In the genomic region with DNA sequence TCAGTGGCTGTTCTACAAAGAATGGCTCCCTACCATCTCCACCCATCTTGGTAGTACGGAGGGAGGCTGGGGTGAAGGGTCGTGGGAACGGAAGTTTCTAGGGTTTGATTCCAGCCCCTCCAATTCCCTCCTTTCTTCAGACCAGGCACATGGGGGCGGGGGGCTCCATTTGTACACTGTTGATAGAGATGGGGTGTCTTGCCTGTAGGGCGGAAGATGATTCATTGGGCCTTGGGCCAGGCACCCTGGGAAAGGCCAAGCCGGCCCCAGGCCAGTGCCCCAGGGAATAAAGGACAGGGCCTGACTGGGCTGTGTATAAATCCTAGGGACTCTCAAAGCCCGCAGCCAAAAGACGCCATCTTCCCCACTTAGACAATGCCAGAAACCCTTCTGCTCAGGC, we compare ENCODE assay signal across 8 mouse cellular contexts. TPM values are rescaled to one million over a fixed set of nuclear protein-coding genes. Genes with fewer than 3 reads are reported as not detected.
DNase-seq lines count a peak whose midpoint lies in the region; ATAC-seq and TF ChIP-seq lines count a peak whose summit lies in the region.

No protein-coding gene starts in this region.

- DNase-seq in lung, adult 18-20 months = peak; percentile 47 to 52
- no peak for DNase-seq in lung, adult 2 months
- peak; percentile 54 to 67 for DNase-seq in kidney, postnatal 4 days
- DNase-seq in stomach, postnatal 0 days (ENCODE audit: low spot score) = no peak
- no peak for DNase-seq in B cell, adult 2 months
- no peak for DNase-seq in c-Kit-positive CD71-positive TER-119-positive erythroid progenitor cells, embryonic 14.5 days (ENCODE audit: low spot score)
- no peak for DNase-seq in midbrain, embryonic 14.5 days

- no peak overlapping the region for H3K4me3 ChIP-seq in lung, adult 2 months (replicated peaks; ENCODE audit: extremely low read depth, low read depth, low read length)
- no peak overlapping the region for H3K4me3 ChIP-seq in heart, embryonic 15.5 days
- no peak overlapping the region for H3K4me3 ChIP-seq in stomach, postnatal 0 days (ENCODE audit: low read depth, low read length)
- no peak overlapping the region for H3K4me3 ChIP-seq in midbrain, embryonic 14.5 days (replicated peaks; ENCODE audit: low read depth, low read length)

- peak overlapping the region; percentile 68 for H3K27ac ChIP-seq in heart, embryonic 15.5 days
- peak overlapping the region; percentile 71 for H3K27ac ChIP-seq in stomach, postnatal 0 days (replicated peaks)
- H3K27ac ChIP-seq in midbrain, embryonic 14.5 days (replicated peaks; ENCODE audit: low read depth, low read length) = no peak overlapping the region

- TF ChIP-seq POLR2A in lung, adult 2 months (IDR thresholded peaks at IDR 0.05; ENCODE audit: borderline replicate concordance, extremely low read depth, low read depth, low read length) = no peak

- H3K4me2 ChIP-seq in heart, embryonic 15.5 days = no peak overlapping the region
- H3K4me2 ChIP-seq in stomach, postnatal 0 days (replicated peaks; ENCODE audit: low read depth) = no peak overlapping the region
- no peak overlapping the region for H3K4me2 ChIP-seq in midbrain, embryonic 14.5 days (ENCODE audit: low read length)

- peak; percentile 22; the same call in 1 of the 2 replicates for ATAC-seq in heart, embryonic 15.5 days (replicated peaks; ENCODE audit: insufficient number of reproducible peaks, insufficient read depth, low FRiP score, low read depth)
- ATAC-seq in stomach, postnatal 0 days (ENCODE audit: low FRiP score, low TSS enrichment) = peak; percentile 17; the same call in 1 of the 2 replicates
- ATAC-seq in midbrain, embryonic 14.5 days (ENCODE audit: low FRiP score, low TSS enrichment) = no peak

- H3K9me3 ChIP-seq in heart, embryonic 15.5 days (replicated peaks) = no peaks in the 10 kb centered on the region
- no peaks in the 10 kb centered on the region for H3K9me3 ChIP-seq in stomach, postnatal 0 days (ENCODE audit: control insufficient read depth, low read length)
- H3K9me3 ChIP-seq in midbrain, embryonic 14.5 days (ENCODE audit: control insufficient read depth, low read length) = no peaks in the 10 kb centered on the region

- H3K9ac ChIP-seq in heart, embryonic 15.5 days = no peak overlapping the region
- peak overlapping the region; percentile 35; the same call in 1 of the 2 replicates for H3K9ac ChIP-seq in stomach, postnatal 0 days (ENCODE audit: low read length)
- H3K9ac ChIP-seq in midbrain, embryonic 14.5 days (replicated peaks; ENCODE audit: low read length) = no peak overlapping the region

- no peaks in the 10 kb centered on the region for H3K36me3 ChIP-seq in heart, embryonic 15.5 days
- H3K36me3 ChIP-seq in stomach, postnatal 0 days (ENCODE audit: control insufficient read depth, insufficient read depth, low read length) = no peaks in the 10 kb centered on the region; the same call in 1 of the 2 replicates
- no peaks in the 10 kb centered on the region for H3K36me3 ChIP-seq in midbrain, embryonic 14.5 days (ENCODE audit: control insufficient read depth, insufficient read depth, low read length)

- no peak for TF ChIP-seq EP300 in stomach, postnatal 0 days (optimal IDR thresholded peaks at IDR 0.05)

- peaks cover 4% of the 10 kb centered on the region; the same call in 1 of the 2 replicates for H3K4me1 ChIP-seq in lung, adult 2 months (ENCODE audit: control insufficient read depth, insufficient read depth, low read length)
- peaks cover 63% of the 10 kb centered on the region for H3K4me1 ChIP-seq in heart, embryonic 15.5 days (replicated peaks)
- peaks cover 5% of the 10 kb centered on the region for H3K4me1 ChIP-seq in stomach, postnatal 0 days (replicated peaks; ENCODE audit: control insufficient read depth, insufficient read depth)
- H3K4me1 ChIP-seq in midbrain, embryonic 14.5 days (ENCODE audit: control insufficient read depth, insufficient read depth, low read length) = peaks cover 12% of the 10 kb centered on the region

- no peaks in the 10 kb centered on the region for H3K27me3 ChIP-seq in heart, embryonic 15.5 days
- H3K27me3 ChIP-seq in stomach, postnatal 0 days (ENCODE audit: control insufficient read depth, insufficient read depth, low read length) = no peaks in the 10 kb centered on the region
- no peaks in the 10 kb centered on the region for H3K27me3 ChIP-seq in midbrain, embryonic 14.5 days (ENCODE audit: control insufficient read depth, insufficient read depth, low read length)

- WGBS in lung, adult 2 months = 59% methylated on average over 8 of the region's 8 CpGs
- 78% methylated on average over 8 of the region's 8 CpGs for WGBS in heart, embryonic 15.5 days
- 63% methylated on average over 8 of the region's 8 CpGs for WGBS in stomach, postnatal 0 days
- 80% methylated on average over 8 of the region's 8 CpGs for whole genome bisulfite sequencing in midbrain, embryonic 14.5 days

- TF ChIP-seq CTCF in lung, adult 2 months (IDR thresholded peaks at IDR 0.05; ENCODE audit: insufficient read depth, low read length) = no peak
- TF ChIP-seq CTCF in stomach, postnatal 0 days (IDR thresholded peaks at IDR 0.05; ENCODE audit: low read depth) = no peak

RNA-seq across cellular contexts. Expression of gene Arhgef17, which starts 23.8 kb away (rescaled TPM):
- 56.6 and 59.0 TPM in 2 replicates for polyA plus RNA-seq in lung, adult 2 months (2012; rRNA removed)
- polyA plus RNA-seq in heart, embryonic 15.5 days (2015; fragmentation: Nextera tagmentation; extraction: Ambion mirVana) = 4.1 and 6.6 TPM in 2 replicates
- polyA plus RNA-seq in stomach, postnatal 0 days (2015; fragmentation: Nextera tagmentation; extraction: Ambion mirVana) = 2.2 and 2.7 TPM in 2 replicates
- polyA plus RNA-seq in midbrain, embryonic 14.5 days (2014; fragmentation: Nextera tagmentation; extraction: Ambion mirVana) = 12.1 and 13.2 TPM in 2 replicates

RNA-seq across cellular contexts. Expression of gene Relt, which starts 44.8 kb away (rescaled TPM):
- polyA plus RNA-seq in lung, adult 2 months (2012; rRNA removed) = 13.1 and 20.0 TPM in 2 replicates
- 2.5 and 4.9 TPM in 2 replicates for polyA plus RNA-seq in heart, embryonic 15.5 days (2015; fragmentation: Nextera tagmentation; extraction: Ambion mirVana)
- 0.71 and 1.2 TPM in 2 replicates for polyA plus RNA-seq in stomach, postnatal 0 days (2015; fragmentation: Nextera tagmentation; extraction: Ambion mirVana)
- polyA plus RNA-seq in midbrain, embryonic 14.5 days (2014; fragmentation: Nextera tagmentation; extraction: Ambion mirVana) = 3.9 and 4.5 TPM in 2 replicates

Comparison
In these comparisons a context has a peak if more than half of its experiments do, and no peak if none do; other contexts are left out.
1. DNase-seq: peak in lung, adult 18-20 months (2 of 2) and kidney, postnatal 4 days (2 of 2); none in lung, adult 2 months (single experiment), stomach, postnatal 0 days (single experiment), B cell, adult 2 months (0 of 2), c-Kit-positive CD71-positive TER-119-positive erythroid progenitor cells, embryonic 14.5 days (single experiment) and midbrain, embryonic 14.5 days (single experiment).